Mouse (Mus musculus) c-Kit-negative CD71-positive TER-119-positive erythroid progenitor cells, embryonic 14.5 days (primary cell): ENCODE results near the gene Thada.

Experiments
- DNase-seq: peaks from one replicate; pipeline ENCODE4 v3.0.0-alpha.2; 2013; ENCODE audit warnings: low read depth, low spot score

Thada gene

GRCm38 (mm10) chr17:84351912-84352789 is 113.9 kb downstream of the Thada start:
- DNase-seq, result no peak

GRCm38 (mm10) chr17:84351276-84351675 is 114.7 kb downstream of the Thada start:
- no peak for DNase-seq

GRCm38 (mm10) chr17:84348865-84349264 is 117.1 kb downstream of the Thada start:
- DNase-seq, result no peak

- DNase-seq, result no peak
Measured at GRCm38 (mm10) chr17:84342299-84342817, 123.6 kb downstream of the Thada start.

- DNase-seq, result no peak
Measured at GRCm38 (mm10) chr17:84341686-84342085, 124.3 kb downstream of the Thada start.

GRCm38 (mm10) chr17:84340574-84340973 is 125.4 kb downstream of the Thada start:
- DNase-seq, result no peak

- no peak for DNase-seq
Measured at GRCm38 (mm10) chr17:84335996-84336395, 130.0 kb downstream of the Thada start.

GRCm38 (mm10) chr17:84335076-84335475 is 130.9 kb downstream of the Thada start:
- no peak for DNase-seq

GRCm38 (mm10) chr17:84334241-84335014 is 131.6 kb downstream of the Thada start:
- DNase-seq, result no peak

GRCm38 (mm10) chr17:84332940-84333339 is 133.1 kb downstream of the Thada start:
- DNase-seq, result no peak

- no peak for DNase-seq
Measured at GRCm38 (mm10) chr17:84330986-84331385, 135.0 kb downstream of the Thada start.

GRCm38 (mm10) chr17:84330506-84330905 is 135.5 kb downstream of the Thada start:
- no peak for DNase-seq

- DNase-seq, result no peak
Measured at GRCm38 (mm10) chr17:84329906-84330470, 136.0 kb downstream of the Thada start.

- DNase-seq, result no peak
Measured at GRCm38 (mm10) chr17:84328526-84328925, 137.5 kb downstream of the Thada start.

- no peak for DNase-seq
Measured at GRCm38 (mm10) chr17:84327051-84327925, 138.7 kb downstream of the Thada start.

GRCm38 (mm10) chr17:84322176-84322575 is 143.8 kb downstream of the Thada start:
- no peak for DNase-seq

- DNase-seq, result no peak
Measured at GRCm38 (mm10) chr17:84321351-84321750, 144.7 kb downstream of the Thada start.

- DNase-seq, result no peak
Measured at GRCm38 (mm10) chr17:84320576-84320975, 145.4 kb downstream of the Thada start.

- DNase-seq, result no peak
Measured at GRCm38 (mm10) chr17:84314341-84314740, 151.7 kb downstream of the Thada start.

- DNase-seq, result no peak
Measured at GRCm38 (mm10) chr17:84313494-84313893, 152.5 kb downstream of the Thada start.

GRCm38 (mm10) chr17:84306151-84306550 is 159.9 kb downstream of the Thada start:
- DNase-seq, result no peak
